Comparison of ENCODE assay signal across 9 mouse cellular contexts in the genomic region with DNA sequence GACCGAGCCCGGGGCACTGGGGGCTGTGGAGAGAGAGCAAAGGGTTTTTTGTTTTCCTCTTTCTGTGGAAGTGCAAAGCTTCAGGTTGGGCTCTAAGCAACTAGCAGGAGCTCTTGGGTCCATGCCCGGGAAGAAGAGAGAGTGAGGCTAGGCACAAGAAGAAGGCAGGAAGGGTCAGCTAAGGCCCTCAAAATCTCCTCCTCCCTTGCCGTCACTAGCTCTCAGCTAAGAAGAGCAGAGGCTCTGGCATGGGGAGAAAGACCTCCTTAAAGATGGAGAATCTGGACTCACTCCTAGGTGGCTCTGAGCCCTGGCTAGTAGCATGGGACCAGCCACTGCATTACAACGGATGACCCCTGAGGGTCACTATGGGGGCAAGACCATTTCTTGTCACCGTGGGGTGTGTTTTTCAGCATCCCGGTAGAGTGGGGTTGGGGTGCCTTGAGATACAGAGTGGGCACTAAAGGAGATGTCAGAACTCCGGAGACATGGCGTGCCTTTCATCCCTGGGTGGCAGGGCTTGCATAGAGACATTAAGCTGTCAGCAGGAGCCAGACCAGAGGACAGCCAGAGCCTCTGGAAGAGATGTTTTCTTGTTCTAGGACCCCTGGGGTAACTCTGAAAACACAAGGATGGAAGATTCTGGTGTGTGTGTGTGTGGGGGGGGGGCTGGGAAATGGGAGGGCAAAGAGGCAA. TPM values are rescaled to one million over a fixed set of nuclear protein-coding genes. Genes with fewer than 3 reads are reported as not detected.
DNase-seq lines count a peak whose midpoint lies in the region; ATAC-seq and TF ChIP-seq lines count a peak whose summit lies in the region.
"Had no signal": no experiment of that assay in that cellular context is flagged by ENCODE, and none has a peak within 500 bp of the region (broad histone marks: within the 10 kb centered on the region; RNA-seq: fewer than 3 reads in every experiment).

No protein-coding gene starts in this region.

- peaks cover 20% of the 10 kb centered on the region; the same call in 1 of the 2 replicates for H3K4me1 ChIP-seq in heart, postnatal 0 days (ENCODE audit: control insufficient read depth, insufficient read depth)
- H3K4me1 ChIP-seq in liver, embryonic 12.5 days, result peaks cover 39% of the 10 kb centered on the region

- peak overlapping the region; percentile 74 for H3K27ac ChIP-seq in heart, postnatal 0 days (ENCODE audit: low read depth)
- H3K27ac ChIP-seq in liver, embryonic 12.5 days, result no peak overlapping the region
- H3K27ac ChIP-seq: liver, embryonic 15.5 days had no signal

- H3K27me3 ChIP-seq in heart, postnatal 0 days (ENCODE audit: control insufficient read depth, insufficient read depth, low read length), result 0 out of 2 replicates have a peak, but pooled peaks cover 3% of the 10 kb centered on the region
- H3K27me3 ChIP-seq in liver, embryonic 12.5 days (replicated peaks), result peaks cover 82% of the 10 kb centered on the region

- 51% methylated on average over 9 of the region's 9 CpGs for whole genome bisulfite sequencing in heart, postnatal 0 days
- 35% methylated on average over 9 of the region's 9 CpGs for WGBS in liver, embryonic 12.5 days (ENCODE audit: insufficient replicate concordance)

- H3K4me2 ChIP-seq in heart, postnatal 0 days (ENCODE audit: low read depth, low read length), result no peak overlapping the region
- no peak overlapping the region for H3K4me2 ChIP-seq in liver, embryonic 12.5 days
- H3K4me2 ChIP-seq: liver, embryonic 15.5 days had no signal

- no peak for TF ChIP-seq CTCF in heart, postnatal 0 days (IDR thresholded peaks at IDR 0.05; ENCODE audit: low read depth)

- H3K9ac ChIP-seq in heart, postnatal 0 days (replicated peaks; ENCODE audit: low read depth, low read length), result no peak overlapping the region
- peak overlapping the region; percentile 19; the same call in 1 of the 2 replicates for H3K9ac ChIP-seq in liver, embryonic 12.5 days
- H3K9ac ChIP-seq: liver, embryonic 15.5 days had no signal

- DNase-seq in adrenal gland, postnatal 10 days, result peak; percentile 32
- DNase-seq in adrenal gland, adult 18-20 months (ENCODE audit: low spot score in 2 of 2), result no peak
- peak; percentile 62 to 73 for DNase-seq in layer of hippocampus, postnatal 10 days (ENCODE audit: low spot score in 2 of 2)
- DNase-seq in layer of hippocampus, adult 18-20 months (ENCODE audit: low spot score in 2 of 2), result no peak
- peak; percentile 38 for DNase-seq in heart, postnatal 0 days (ENCODE audit: low spot score)
- DNase-seq in Muller cell, postnatal 12 days (ENCODE audit: inconsistent ontology term), result no peak
- no peak for DNase-seq in adrenal gland, postnatal 36 days

- H3K4me3 ChIP-seq in heart, postnatal 0 days (ENCODE audit: low read depth, low read length), result no peak overlapping the region
- no peak overlapping the region for H3K4me3 ChIP-seq in liver, embryonic 12.5 days
- H3K4me3 ChIP-seq: liver, embryonic 15.5 days had no signal

- TF ChIP-seq EP300 in heart, postnatal 0 days (IDR thresholded peaks at IDR 0.05; ENCODE audit: low read depth), result no peak

- H3K36me3 ChIP-seq in heart, postnatal 0 days (replicated peaks; ENCODE audit: control insufficient read depth, insufficient read depth, low read length), result no peaks in the 10 kb centered on the region
- H3K36me3 ChIP-seq in liver, embryonic 12.5 days, result no peaks in the 10 kb centered on the region
- H3K36me3 ChIP-seq: liver, embryonic 15.5 days had no signal

- no peak for ATAC-seq in heart, postnatal 0 days (ENCODE audit: insufficient read depth, low read depth)
- ATAC-seq in liver, embryonic 12.5 days, result no peak

- no peaks in the 10 kb centered on the region for H3K9me3 ChIP-seq in heart, postnatal 0 days (replicated peaks; ENCODE audit: control insufficient read depth, low read length)
- H3K9me3 ChIP-seq in liver, embryonic 12.5 days (replicated peaks), result no peaks in the 10 kb centered on the region
- H3K9me3 ChIP-seq: liver, embryonic 15.5 days had no signal

RNA-seq across cellular contexts. Expression of a gene that starts 54.8 kb away (rescaled TPM):
- total RNA-seq in adrenal gland, postnatal 10 days (2021), result 10 to 100 TPM; 60.1 to 72.8 TPM
- total RNA-seq in adrenal gland, adult 18-20 months (2021), result 100 to 1,000 TPM in 1 of 2 experiments, 10 to 100 TPM in 1; 70.0 to 160 TPM
- 10 to 100 TPM; 43.2 to 47.6 TPM for total RNA-seq in layer of hippocampus, postnatal 10 days (2021)
- 10 to 100 TPM; 32.4 to 32.7 TPM for total RNA-seq in layer of hippocampus, adult 18-20 months (2021)
- 33.5 and 39.8 TPM in 2 replicates for total RNA-seq in heart, postnatal 0 days (2014; rRNA removed; ENCODE audit: low replicate concordance)
- polyA plus RNA-seq in heart, postnatal 0 days (2015; fragmentation: Nextera tagmentation; extraction: Ambion mirVana), result 11.8 and 12.0 TPM in 2 replicates
- 21.1 and 21.9 TPM in 2 replicates for polyA plus RNA-seq in liver, embryonic 12.5 days (2016; fragmentation: Nextera tagmentation; extraction: Ambion mirVana)
- total RNA-seq in adrenal gland, postnatal 36 days (2021), result 100 to 1,000 TPM; 128 to 136 TPM

Comparison
In these comparisons a context has a peak if more than half of its experiments do, and no peak if none do; other contexts are left out.
1. DNase-seq: peak in adrenal gland, postnatal 10 days (single experiment), layer of hippocampus, postnatal 10 days (2 of 2) and heart, postnatal 0 days (single experiment); none in adrenal gland, adult 18-20 months (0 of 2), layer of hippocampus, adult 18-20 months (0 of 2), Muller cell, postnatal 12 days (single experiment) and adrenal gland, postnatal 36 days (0 of 2).